Mouse (Mus musculus) liver, adult 2 months (tissue): ENCODE measurements around the gene Lrch1. TPM values are rescaled to one million over a fixed set of nuclear protein-coding genes. Genes with fewer than 3 reads are reported as not detected.

Source experiments
- DNase-seq: peaks from one replicate; pipeline ENCODE4 v3.0.0-alpha.2; 2011; ENCODE audit warnings: low read depth, low spot score; ENCODE audit errors: extremely low read depth
- H3K27ac ChIP-seq: fragments of 200-500 bp; replicated peaks from 2 replicates; pipeline ENCODE4 v1.5.1; 2012; ENCODE audit warnings: low read depth, mild to moderate bottlenecking, control low read depth, inconsistent platforms, low read length; ENCODE audit not compliant: insufficient read depth
- H3K27me3 ChIP-seq: fragments of 200-500 bp; 2 replicates; pipeline ENCODE4 v1.6.1; 2012; ENCODE audit warnings: mild to moderate bottlenecking, moderate library complexity, low read length, inconsistent platforms; ENCODE audit not compliant: control insufficient read depth, insufficient read depth
- H3K36me3 ChIP-seq: fragments of 200-500 bp; 2 replicates; pipeline ENCODE4 v1.6.1; 2012; ENCODE audit warnings: low read length, inconsistent platforms; ENCODE audit not compliant: control insufficient read depth, insufficient read depth
- H3K4me1 ChIP-seq: fragments of 200-500 bp; 2 replicates; pipeline ENCODE4 v1.6.1; 2011; ENCODE audit warnings: low read length; ENCODE audit not compliant: control insufficient read depth, insufficient read depth
- H3K4me3 ChIP-seq: fragments of 200-500 bp; 2 replicates; pipeline ENCODE4 v1.5.1; 2011; ENCODE audit warnings: low read depth, mild to moderate bottlenecking, control low read depth, low read length, moderate library complexity; ENCODE audit not compliant: insufficient read depth
- H3K79me2 ChIP-seq: fragments of 200-500 bp; 2 replicates; pipeline ENCODE4 v1.6.1; 2012; ENCODE audit warnings: inconsistent platforms, mild to moderate bottlenecking, low read length, moderate library complexity; ENCODE audit not compliant: control insufficient read depth, insufficient read depth
- H3K9ac ChIP-seq: fragments of 200-500 bp; 2 replicates; pipeline ENCODE4 v1.6.1; 2012; ENCODE audit warnings: low read depth, mild to moderate bottlenecking, control low read depth, inconsistent platforms, low read length
- CTCF ChIP-seq: fragments of 200-500 bp; IDR thresholded peaks from 2 replicates; pipeline ENCODE4 v1.5.1; 2011; ENCODE audit warnings: low read depth, low read length, control low read depth
- POLR2A ChIP-seq: fragments of 200-500 bp; IDR thresholded peaks from 2 replicates; pipeline ENCODE4 v1.6.1; 2011; ENCODE audit warnings: low read length, control low read depth; ENCODE audit not compliant: insufficient read depth; ENCODE audit errors: extremely low read depth
- WGBS: fragments of 180-500 bp; shearing (Covaris S2); methylation state at CpG from one replicate; pipeline ENCODE4 v1.1.7; 2018; 5-methylcytosine and 5-hydroxymethylcytosine counted together
- polyA plus RNA-seq: library from polyadenylated mRNA; depleted of rRNA; stranded (reverse); fragments of >200 nt; gene quantifications from 2 replicates; pipeline ENCODE4 v1.2.3, GENCODE M21; 2012
- total RNA-seq: library from RNA; depleted of rRNA; stranded (reverse); fragments of >200 nt; gene quantifications from 2 replicates; pipeline ENCODE4 v1.2.3, GENCODE M21; 2014

Gene Lrch1
- total and polyA plus RNA-seq, 2 experiments = 2.7 to 6.5 TPM

GRCm38 (mm10) chr14:74933960-74934710 lies 13.5 kb downstream of the Lrch1 start:
- DNase-seq = no peak
- Histone ChIP-seq H3K27me3 (no peaks in the 10 kb centered on the region), H3K4me1 (peaks cover 2% of the 10 kb centered on the region; the same call in 1 of the 2 replicates), H3K36me3 (no peaks in the 10 kb centered on the region), H3K27ac (no peak overlapping the region), H3K4me3 (no peak overlapping the region), H3K79me2 (peaks cover 40% of the 10 kb centered on the region), H3K9ac (no peak overlapping the region)
- WGBS = 87% methylated on average over 14 of the region's 14 CpGs
- TF ChIP-seq POLR2A (no peak), CTCF (no peak)

- no peak for DNase-seq
- Histone ChIP-seq H3K4me1 (no peaks in the 10 kb centered on the region), H3K36me3 (no peaks in the 10 kb centered on the region), H3K27me3 (no peaks in the 10 kb centered on the region), H3K4me3 (no peak overlapping the region), H3K79me2 (peaks cover 28% of the 10 kb centered on the region; the same call in 1 of the 2 replicates), H3K9ac (no peak overlapping the region), H3K27ac (no peak overlapping the region)
- WGBS = 90% methylated on average over 2 of the region's 2 CpGs
- TF ChIP-seq POLR2A (no peak), CTCF (no peak)
Measured at GRCm38 (mm10) chr14:74929739-74930138, 17.9 kb downstream of the Lrch1 start.

- no peaks in the 10 kb centered on the region for H3K27me3 ChIP-seq
- 87% methylated on average over 8 of the region's 8 CpGs for WGBS
- TF ChIP-seq CTCF (no peak), POLR2A (no peak)
- H3K4me3 ChIP-seq = no peak overlapping the region
- H3K79me2 ChIP-seq = peaks cover 30% of the 10 kb centered on the region; the same call in 1 of the 2 replicates
- H3K4me1 ChIP-seq = 0 out of 2 replicates have a peak, but pooled peaks cover 3% of the 10 kb centered on the region
- no peak overlapping the region for H3K27ac ChIP-seq
- H3K9ac ChIP-seq = no peak overlapping the region
- no peaks in the 10 kb centered on the region for H3K36me3 ChIP-seq
- no peak for DNase-seq
Measured at GRCm38 (mm10) chr14:74928809-74929432, 18.8 kb downstream of the Lrch1 start.

GRCm38 (mm10) chr14:74926899-74927571 lies 20.6 kb downstream of the Lrch1 start:
- Histone ChIP-seq H3K79me2 (peaks cover 36% of the 10 kb centered on the region), H3K36me3 (no peaks in the 10 kb centered on the region), H3K4me1 (0 out of 2 replicates have a peak, but pooled peaks cover 3% of the 10 kb centered on the region), H3K4me3 (no peak overlapping the region), H3K27ac (no peak overlapping the region), H3K27me3 (no peaks in the 10 kb centered on the region), H3K9ac (no peak overlapping the region)
- no peak for DNase-seq
- TF ChIP-seq CTCF (no peak), POLR2A (no peak)
- 91% methylated on average over 11 of the region's 11 CpGs for WGBS

- H3K36me3 ChIP-seq = no peaks in the 10 kb centered on the region
- 0 out of 2 replicates have a peak, but pooled peaks cover 3% of the 10 kb centered on the region for H3K4me1 ChIP-seq
- H3K27me3 ChIP-seq = no peaks in the 10 kb centered on the region
- H3K9ac ChIP-seq = no peak overlapping the region
- peaks cover 36% of the 10 kb centered on the region for H3K79me2 ChIP-seq
- no peak overlapping the region for H3K27ac ChIP-seq
- no peak overlapping the region for H3K4me3 ChIP-seq
- TF ChIP-seq POLR2A = no peak
- TF ChIP-seq CTCF = no peak
- WGBS = 92% methylated on average over 9 of the region's 9 CpGs
- no peak for DNase-seq
Measured at GRCm38 (mm10) chr14:74925951-74926517, 21.6 kb downstream of the Lrch1 start.
